Mouse (Mus musculus): ENCODE data around the gene Drd1.

The Drd1 gene

GRCm38 (mm10) chr13:54073491-54073890, 18.0 kb upstream of the Drd1 start:
- no peak for DNase-seq (ENCODE audit: low spot score in 2 of 2)

- DNase-seq (ENCODE audit: low spot score in 2 of 2): no peak
Observed at GRCm38 (mm10) chr13:54073066-54073465, 17.6 kb upstream of the Drd1 start.

DNA sequence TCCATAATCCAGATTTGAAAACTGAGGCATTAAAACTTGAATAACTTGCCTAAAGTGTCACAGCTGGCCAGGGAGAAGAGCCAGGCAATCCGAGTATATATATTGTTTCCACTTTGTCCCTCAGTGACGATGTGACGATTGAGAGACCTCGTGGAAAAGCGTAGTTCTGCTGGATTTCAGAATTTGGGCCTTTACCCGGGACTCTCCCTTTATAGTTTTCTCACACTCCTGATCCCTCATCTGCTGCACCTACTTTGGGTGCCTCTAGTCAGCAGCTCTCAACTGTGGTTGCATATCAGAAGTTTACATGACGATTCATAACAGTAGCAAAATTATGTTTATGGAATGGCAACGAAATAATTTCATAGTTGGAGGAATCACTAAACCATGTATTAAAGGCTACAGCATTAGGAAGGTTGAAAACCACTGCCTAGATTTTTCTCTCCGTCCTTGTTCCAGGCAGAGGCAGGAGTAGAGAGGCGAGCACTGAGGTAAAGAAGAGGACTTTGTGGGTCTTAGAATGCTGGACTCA, 17.1 kb upstream of the Drd1 start:
- DNase-seq (ENCODE audit: low spot score in 2 of 2): no peak

GRCm38 (mm10) chr13:54071606-54072331, 16.3 kb upstream of the Drd1 start, which contains the start of gene Sfxn1:
TSS of gene Sfxn1 (plus strand) at chr13:54071869.
- DNase-seq (ENCODE audit: low spot score in 2 of 2): peak; percentile 72 to 85

GRCm38 (mm10) chr13:54071011-54071410, 15.5 kb upstream of the Drd1 start:
- no peak for DNase-seq (ENCODE audit: low spot score in 2 of 2)

GRCm38 (mm10) chr13:54067617-54068166, 12.2 kb upstream of the Drd1 start:
- no peak for DNase-seq (ENCODE audit: low spot score in 2 of 2)

DNA sequence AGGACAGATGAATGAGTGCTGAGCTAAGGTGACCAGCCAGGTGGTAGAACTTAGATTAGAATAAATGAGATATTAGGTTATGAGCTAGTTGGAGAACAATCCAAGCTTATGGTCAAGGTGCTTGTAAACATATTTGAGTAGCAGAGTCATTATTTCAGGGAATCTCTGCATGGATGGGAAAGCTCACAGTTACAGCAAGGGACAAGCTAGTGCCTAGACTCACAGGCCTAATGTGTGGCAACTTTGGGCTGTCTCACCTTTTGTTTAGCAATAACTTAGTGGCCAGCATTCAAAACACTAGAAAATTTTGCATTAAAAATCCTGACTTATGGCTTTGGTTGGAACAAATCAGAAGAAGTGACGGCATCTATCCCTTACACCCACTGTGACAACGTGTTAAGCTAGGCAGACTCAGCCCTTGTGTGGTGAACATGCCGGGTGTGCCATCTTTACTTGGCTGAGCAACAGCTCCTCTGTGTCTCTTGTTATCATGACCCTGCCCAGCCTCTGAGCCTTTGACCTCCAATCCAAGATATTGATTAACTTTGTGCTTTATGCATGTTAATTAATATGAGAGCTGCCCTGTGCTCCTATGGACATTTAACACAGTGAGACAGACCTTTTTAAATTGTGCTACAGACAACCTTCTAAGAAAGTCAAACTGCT, 10.7 kb upstream of the Drd1 start:
- no peak for DNase-seq (ENCODE audit: low spot score in 2 of 2)

DNA sequence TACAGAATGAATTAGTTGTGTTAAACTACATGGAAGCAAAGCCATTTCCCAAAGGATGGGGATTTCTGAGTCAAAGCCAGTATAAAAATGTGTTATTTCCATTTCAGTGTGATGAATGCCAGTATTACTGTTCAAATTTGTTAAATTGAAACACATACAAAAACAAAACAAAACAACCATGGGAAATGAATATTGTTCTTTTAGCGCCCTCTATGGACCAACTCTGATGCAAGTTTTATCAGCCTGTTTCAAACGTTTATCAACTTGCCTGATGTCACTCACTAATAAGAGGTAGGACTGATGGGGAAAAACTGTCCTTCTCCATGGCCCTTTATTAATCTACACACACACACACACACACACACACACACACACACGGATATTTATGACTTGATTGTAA, 7.8 kb upstream of the Drd1 start:
- no peak for DNase-seq (ENCODE audit: low spot score in 2 of 2)

DNA sequence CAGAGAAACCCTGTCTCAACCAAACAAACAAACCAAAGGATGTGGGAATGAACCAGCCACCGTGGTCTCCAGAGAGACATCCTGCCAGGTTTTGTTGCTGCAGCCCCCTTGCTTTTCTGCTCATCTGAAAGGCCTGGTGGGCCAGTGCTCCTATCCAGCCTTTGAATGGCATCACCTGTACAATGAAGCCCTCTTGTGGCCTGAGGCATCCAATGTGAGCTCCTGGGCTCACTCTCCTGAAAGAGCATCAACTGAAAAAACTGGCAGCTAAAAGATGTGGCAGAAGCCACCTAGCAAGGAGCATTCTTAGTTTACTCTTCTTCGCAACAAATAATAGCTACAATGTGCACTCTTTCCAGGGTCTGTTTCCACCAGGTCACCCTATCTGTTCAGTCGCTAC, 6.6 kb upstream of the Drd1 start:
- no peak for DNase-seq (ENCODE audit: low spot score in 2 of 2)

GRCm38 (mm10) chr13:54054962-54055361, 543 bp downstream of the Drd1 start:
- DNase-seq (ENCODE audit: low spot score in 2 of 2): peak in 1 of 2 experiments; percentile 61

- DNase-seq (ENCODE audit: low spot score in 2 of 2): no peak
Observed at GRCm38 (mm10) chr13:54051641-54052040, 3.9 kb downstream of the Drd1 start.

GRCm38 (mm10) chr13:54048679-54049352, 6.7 kb downstream of the Drd1 start:
- no peak for DNase-seq (ENCODE audit: low spot score in 2 of 2)

DNA sequence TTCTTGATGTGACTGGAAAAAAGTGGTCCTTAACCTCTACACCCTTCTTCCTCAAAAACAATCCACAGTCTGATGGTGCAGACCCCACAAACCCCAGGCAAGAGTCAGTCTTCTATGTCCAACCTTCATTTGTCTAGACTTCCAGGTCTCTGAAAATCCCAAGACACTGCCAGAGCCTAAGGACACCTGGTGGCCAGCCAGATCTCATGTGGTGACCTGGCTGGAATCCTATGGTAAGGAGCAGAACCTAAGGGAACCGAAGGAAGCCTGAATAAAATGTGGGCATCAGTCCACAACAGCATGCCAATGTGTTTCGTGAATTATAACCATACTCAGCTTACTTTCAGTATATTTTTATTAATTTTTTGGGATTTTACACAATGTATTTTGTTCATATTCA, 15.2 kb downstream of the Drd1 start:
- DNase-seq (ENCODE audit: low spot score in 2 of 2): no peak

DNA sequence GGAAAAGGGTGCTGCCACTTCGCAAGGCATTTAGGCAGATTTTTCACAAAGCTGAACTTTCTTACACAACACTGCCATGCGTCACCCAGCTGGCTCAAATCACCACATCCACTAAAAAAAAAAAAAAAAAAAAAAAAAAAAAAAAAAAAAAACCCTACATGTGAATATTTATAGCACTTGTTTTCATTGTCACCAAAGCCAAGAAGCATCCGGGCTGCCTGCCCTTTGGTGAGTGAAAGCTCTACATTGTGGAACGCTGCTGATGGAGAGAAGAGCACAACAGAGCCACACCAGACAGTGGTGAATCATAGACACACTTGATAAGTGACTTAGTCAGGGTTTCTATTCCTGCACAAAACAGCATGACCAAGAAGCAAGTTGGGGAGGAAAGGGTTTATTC, 17.6 kb downstream of the Drd1 start:
- DNase-seq (ENCODE audit: low spot score in 2 of 2): no peak

DNA sequence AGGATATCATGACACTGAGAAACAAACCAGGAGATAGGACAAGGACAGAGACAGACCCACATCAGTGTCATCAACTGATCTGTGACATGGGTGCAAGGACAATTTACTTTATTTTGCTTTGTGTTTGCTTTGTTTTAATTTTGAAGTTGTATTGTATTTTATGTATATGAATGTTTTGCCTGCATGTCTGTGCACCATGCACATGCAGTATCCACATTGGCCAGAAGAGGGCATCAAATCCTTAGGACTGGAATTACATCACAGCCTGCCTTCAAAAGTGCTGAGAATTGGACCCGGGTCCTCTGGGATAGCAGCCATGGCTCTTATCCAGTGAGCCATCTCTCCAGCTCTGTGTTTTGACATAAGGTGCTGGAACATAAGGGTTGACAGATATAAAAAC, 20.0 kb downstream of the Drd1 start:
- no peak for DNase-seq (ENCODE audit: low spot score in 2 of 2)

- no peak for DNase-seq (ENCODE audit: low spot score in 2 of 2)
Observed at GRCm38 (mm10) chr13:54033653-54034052, 21.9 kb downstream of the Drd1 start.

- no peak for DNase-seq (ENCODE audit: low spot score in 2 of 2)
Observed at GRCm38 (mm10) chr13:54027079-54027478, 28.4 kb downstream of the Drd1 start.

- DNase-seq (ENCODE audit: low spot score in 2 of 2): no peak
Observed at GRCm38 (mm10) chr13:54023311-54023710, 32.2 kb downstream of the Drd1 start.

DNA sequence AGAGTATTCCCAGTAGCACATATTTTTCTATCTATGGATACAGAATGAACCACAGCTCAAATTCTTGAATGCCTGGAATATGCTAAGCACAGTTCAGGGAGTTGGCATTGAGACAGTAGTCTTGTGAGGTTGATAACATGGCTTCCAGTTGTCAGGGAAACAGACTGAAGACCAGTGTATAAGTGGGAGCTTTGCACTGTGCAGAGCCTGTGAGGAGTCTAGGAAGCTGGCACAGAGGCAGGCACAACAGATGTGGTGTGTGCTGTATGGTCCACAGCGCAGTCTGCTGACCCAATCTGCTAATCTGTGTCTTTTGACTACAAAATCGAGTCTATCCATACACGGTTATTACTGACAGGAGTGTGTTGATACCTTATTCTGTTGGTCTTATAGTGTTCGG, 46.8 kb downstream of the Drd1 start:
- DNase-seq (ENCODE audit: low spot score in 2 of 2): no peak

Measured in spleen, postnatal 4 days (tissue).